In genomic region chr7:69991982-69992381, GRCm38 (mm10) we compare ENCODE assay signal across 13 mouse cellular contexts.
A peak's percentile ranks its signal among the peaks of the same experiment; 100 is the strongest.
DNase-seq lines count a peak whose midpoint lies in the region; ATAC-seq lines count a peak whose summit lies in the region.
"Had no signal": no experiment of that assay in that cellular context is flagged by ENCODE, and none has a peak within 500 bp of the region (broad histone marks: within the 10 kb centered on the region; RNA-seq: fewer than 3 reads in every experiment).

No protein-coding gene starts in this region.

- 30% methylated on average over 3 of the region's 3 CpGs for WGBS in heart, embryonic 13.5 days
- WGBS in limb, embryonic 10.5 days: 23% methylated on average over 3 of the region's 3 CpGs
- 16% methylated on average over 3 of the region's 3 CpGs for WGBS in neural tube, embryonic 14.5 days

- no peak for ATAC-seq in heart, embryonic 13.5 days (ENCODE audit: extremely low read depth, insufficient number of reproducible peaks, low FRiP score, low TSS enrichment)
- no peak for ATAC-seq in neural tube, embryonic 14.5 days (ENCODE audit: low read depth)

- H3K27me3 ChIP-seq in heart, embryonic 13.5 days (replicated peaks): no peaks in the 10 kb centered on the region
- peaks cover 37% of the 10 kb centered on the region for H3K27me3 ChIP-seq in limb, embryonic 10.5 days (ENCODE audit: low read depth, poor library complexity, severe bottlenecking)
- peaks cover 21% of the 10 kb centered on the region; the same call in 1 of the 2 replicates for H3K27me3 ChIP-seq in neural tube, embryonic 14.5 days (ENCODE audit: control insufficient read depth, insufficient read depth, low read length)
- H3K27me3 ChIP-seq: megakaryocyte, embryonic 14.5 days had no signal

- DNase-seq in heart, adult 18-20 months: no peak
- DNase-seq in retina, postnatal 1 day: peak; percentile 21
- no peak for DNase-seq in retina, embryonic 14.5 days (ENCODE audit: low spot score)
- DNase-seq in limb, embryonic 10.5 days (ENCODE audit: low spot score): no peak
- DNase-seq in frontal cortex, postnatal 14 days (ENCODE audit: low spot score in 2 of 2): no peak
- DNase-seq in spleen, postnatal 4 days (ENCODE audit: low spot score in 2 of 2): no peak
- DNase-seq: adrenal gland, postnatal 25 days; cerebellum, adult 9-10 months; gastrocnemius, postnatal 25 days; liver had no signal

- H3K36me3 ChIP-seq in heart, embryonic 13.5 days: no peaks in the 10 kb centered on the region
- no peaks in the 10 kb centered on the region for H3K36me3 ChIP-seq in limb, embryonic 10.5 days
- H3K36me3 ChIP-seq in neural tube, embryonic 14.5 days (ENCODE audit: control insufficient read depth, insufficient read depth, low read length): no peaks in the 10 kb centered on the region

- H3K27ac ChIP-seq in heart, embryonic 13.5 days (replicated peaks): no peak overlapping the region
- no peak overlapping the region for H3K27ac ChIP-seq in limb, embryonic 10.5 days
- no peak overlapping the region for H3K27ac ChIP-seq in neural tube, embryonic 14.5 days (ENCODE audit: low read depth, low read length)

- peak overlapping the region; percentile 49 for H3K4me3 ChIP-seq in heart, embryonic 13.5 days
- H3K4me3 ChIP-seq in limb, embryonic 10.5 days: peak overlapping the region; percentile 42
- no peak overlapping the region for H3K4me3 ChIP-seq in neural tube, embryonic 14.5 days (ENCODE audit: low read depth, low read length)
- H3K4me3 ChIP-seq: megakaryocyte, embryonic 14.5 days had no signal

- H3K9ac ChIP-seq in heart, embryonic 13.5 days: no peak overlapping the region
- no peak overlapping the region for H3K9ac ChIP-seq in neural tube, embryonic 14.5 days (replicated peaks; ENCODE audit: low read depth, low read length)

- peak overlapping the region; percentile 72 for H3K4me2 ChIP-seq in heart, embryonic 13.5 days
- H3K4me2 ChIP-seq in neural tube, embryonic 14.5 days (ENCODE audit: low read depth, low read length): 0 out of 2 replicates have a peak overlapping the region, but pooled peaks have one; percentile 44

- H3K9me3 ChIP-seq in heart, embryonic 13.5 days: no peaks in the 10 kb centered on the region
- H3K9me3 ChIP-seq in limb, embryonic 10.5 days (replicated peaks): no peaks in the 10 kb centered on the region
- no peaks in the 10 kb centered on the region for H3K9me3 ChIP-seq in neural tube, embryonic 14.5 days (ENCODE audit: control insufficient read depth, low read length)

- peaks cover 14% of the 10 kb centered on the region; the same call in 1 of the 2 replicates for H3K4me1 ChIP-seq in heart, embryonic 13.5 days
- H3K4me1 ChIP-seq in limb, embryonic 10.5 days: peaks cover 48% of the 10 kb centered on the region
- no peaks in the 10 kb centered on the region for H3K4me1 ChIP-seq in neural tube, embryonic 14.5 days (ENCODE audit: control insufficient read depth, insufficient read depth, low read length)
- H3K4me1 ChIP-seq: megakaryocyte, embryonic 14.5 days had no signal
